Mouse (Mus musculus): ENCODE data around the gene Akt1s1.

GRCm38 (mm10) chr7:44852259-44853027 lies 3.7 kb downstream of the Akt1s1 start:
- TF ChIP-seq CTCF (IDR thresholded peaks at IDR 0.05; ENCODE audit: low read depth) (no peak), EP300 (IDR thresholded peaks at IDR 0.05; ENCODE audit: low read depth) (no peak)

Data from heart, postnatal 0 days (tissue).